Mouse (Mus musculus) E14TG2a.4 (cell line): ENCODE data around the gene Fn1.

Source experiments
- CTCF ChIP-seq: conservative IDR thresholded peaks from 2 replicates; pipeline ENCODE4 v1.5.1; 2014; ENCODE audit warnings: low read length
- NANOG ChIP-seq: IDR thresholded peaks from 2 replicates; pipeline ENCODE4 v1.6.1; 2014; ENCODE audit warnings: borderline replicate concordance, low read length, mixed read lengths
- POU5F1 ChIP-seq: IDR thresholded peaks from 2 replicates; pipeline ENCODE4 v1.6.1; 2014; ENCODE audit warnings: low read length, borderline replicate concordance

GRCm38 (mm10) chr1:71645466-71645865 is 7.5 kb downstream of the Fn1 start:
- TF ChIP-seq CTCF (no peak), POU5F1 (no peak), NANOG (no peak)
